Mouse (Mus musculus): ENCODE data around the gene Glrx2.

DNA sequence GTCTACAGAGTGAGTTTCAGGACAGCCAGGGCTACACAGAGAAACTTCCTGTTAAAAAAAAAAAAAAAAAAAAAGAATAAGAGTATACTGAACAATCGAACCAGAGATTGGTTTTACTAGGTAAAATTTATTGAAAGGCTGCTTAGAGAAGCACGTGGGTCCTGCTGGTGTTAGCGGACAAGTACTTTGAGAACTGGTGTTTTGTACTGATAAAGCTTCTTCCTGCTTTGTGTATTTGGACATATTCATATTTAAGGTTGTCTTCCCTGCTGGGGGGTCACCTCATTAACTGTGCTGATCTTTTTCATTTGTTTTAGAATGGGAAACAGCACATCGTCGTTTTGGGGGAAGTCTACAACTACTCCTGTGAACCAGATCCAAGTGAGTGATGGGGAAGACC lies 25.2 kb downstream of the Glrx2 start:
- TF ChIP-seq CTCF (IDR thresholded peaks at IDR 0.05; ENCODE audit: borderline replicate concordance, insufficient read depth, low read length): no peak
- TF ChIP-seq POLR2A (IDR thresholded peaks at IDR 0.05; ENCODE audit: low read depth, low read length): no peak
